ENCODE assay signal across 9 mouse cellular contexts in the genomic region with DNA sequence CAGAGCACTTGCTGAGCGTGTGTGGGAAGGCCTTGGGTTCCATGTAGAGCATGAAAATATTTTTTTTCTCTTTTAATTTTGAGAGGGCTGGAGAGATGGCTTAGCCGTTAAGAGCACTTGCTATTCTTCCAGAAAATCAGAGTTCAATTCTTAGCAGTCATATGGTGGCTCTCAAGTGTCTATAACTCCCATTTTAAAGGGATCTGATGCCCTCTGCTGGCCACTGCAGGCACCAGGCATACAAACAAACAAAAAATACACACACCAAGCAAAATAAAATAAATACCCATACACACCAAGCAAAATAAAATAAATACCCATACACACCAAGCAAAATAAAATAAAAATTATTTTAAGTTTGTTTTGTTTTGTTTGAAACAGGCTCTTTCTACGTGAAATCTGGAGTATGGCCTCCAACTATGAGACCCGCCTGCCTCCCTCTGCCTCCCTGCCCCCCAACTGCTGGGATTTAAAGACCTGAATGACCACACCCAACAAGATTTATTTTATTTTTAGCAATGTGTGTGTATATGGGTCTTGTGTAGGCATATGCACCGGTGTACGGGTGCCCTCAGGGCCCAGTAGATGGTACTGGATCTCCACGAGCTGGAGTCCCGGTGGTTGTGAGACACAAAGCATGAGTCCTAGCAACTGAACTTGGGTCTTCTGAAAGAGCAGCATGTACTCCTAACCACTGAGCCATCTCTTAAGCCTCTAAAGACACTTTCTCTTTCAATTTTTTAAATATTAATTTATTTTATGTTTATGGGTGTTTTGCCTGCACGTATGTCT. TPM values are rescaled to one million over a fixed set of nuclear protein-coding genes. Genes with fewer than 3 reads are reported as not detected.
DNase-seq lines count a peak whose midpoint lies in the region; ATAC-seq and TF ChIP-seq lines count a peak whose summit lies in the region.
"Had no signal": no experiment of that assay in that cellular context is flagged by ENCODE, and none has a peak within 500 bp of the region (broad histone marks: within the 10 kb centered on the region; RNA-seq: fewer than 3 reads in every experiment).

No protein-coding gene starts in this region.

- in situ Hi-C loops in CH12.LX (cut with MboI; ENCODE audit: low pct_ligation_motif_present, low pct_unique_long_range_greater_than_20kb, low sequenced_read_pairs): loop anchor here (5.0 kb wide), 2 partner anchors 32 to 82 kb away; no protein-coding TSS in a partner anchor
- in situ Hi-C loops in Patski (cut with MboI; ENCODE audit: low pct_unique_long_range_greater_than_20kb): loop anchor here (5.0 to 10.0 kb wide), 2 partner anchors 32 to 85 kb away; no protein-coding TSS in a partner anchor

- H3K4me2 ChIP-seq in kidney, embryonic 15.5 days: no peak overlapping the region
- no peak overlapping the region for H3K4me2 ChIP-seq in CH12.LX (ENCODE audit: insufficient read depth, low read depth, poor library complexity, severe bottlenecking)
- no peak overlapping the region for H3K4me2 ChIP-seq in neural tube, embryonic 15.5 days

- TF ChIP-seq EP300 in CH12.LX (IDR thresholded peaks at IDR 0.05; ENCODE audit: low read length): no peak

- ATAC-seq in kidney, embryonic 15.5 days (replicated peaks; ENCODE audit: low FRiP score): no peak; the same call in 1 of the 2 replicates
- no peak for ATAC-seq in Patski
- ATAC-seq in neural tube, embryonic 15.5 days (ENCODE audit: low FRiP score): peak; percentile 57; the same call in 1 of the 2 replicates

- dilution Hi-C loops in CH12.LX (cut with MboI; ENCODE audit: extremely low pct_ligation_motif_present, extremely low pct_unique_long_range_greater_than_20kb, low sequenced_read_pairs): no loop called here

- no peak for TF ChIP-seq POLR2A in kidney, adult 2 months (IDR thresholded peaks at IDR 0.05; ENCODE audit: low read depth, low read length)
- TF ChIP-seq POLR2A in CH12.LX (IDR thresholded peaks at IDR 0.05; ENCODE audit: low read depth, low read length): no peak
- no peak for TF ChIP-seq POLR2A in liver, adult 2 months (IDR thresholded peaks at IDR 0.05; ENCODE audit: extremely low read depth, insufficient read depth, low read length)

- peak; percentile 71 for TF ChIP-seq CTCF in kidney, adult 2 months (conservative IDR thresholded peaks at IDR 0.05; ENCODE audit: insufficient read depth, insufficient read length, low read depth, low read length)
- peak; percentile 46 to 92; a peak in 3 of 4 replicates for TF ChIP-seq CTCF in CH12.LX (conservative IDR thresholded peaks at IDR 0.05 in 1 of 2, IDR thresholded peaks at IDR 0.05 in 1 of 2; ENCODE audit: low read depth in 2 of 2, low read length in 2 of 2)
- TF ChIP-seq CTCF in Patski (IDR thresholded peaks at IDR 0.05): peak; percentile 80
- peak; percentile 70 for TF ChIP-seq CTCF in liver, adult 2 months (IDR thresholded peaks at IDR 0.05; ENCODE audit: low read depth, low read length)

- H3K36me3 ChIP-seq in kidney, adult 2 months (ENCODE audit: control insufficient read depth, insufficient read depth, low read length): no peaks in the 10 kb centered on the region
- H3K36me3 ChIP-seq in kidney, embryonic 15.5 days: no peaks in the 10 kb centered on the region
- H3K36me3 ChIP-seq in CH12.LX (replicated peaks in 1 of 2; ENCODE audit: control insufficient read depth in 1 of 2, insufficient read depth in 1 of 2, low read length in 1 of 2): no peaks in the 10 kb centered on the region
- no peaks in the 10 kb centered on the region for H3K36me3 ChIP-seq in embryonic facial prominence, embryonic 10.5 days (replicated peaks)
- H3K36me3 ChIP-seq in liver, adult 2 months (ENCODE audit: control insufficient read depth, insufficient read depth, low read length): no peaks in the 10 kb centered on the region
- H3K36me3 ChIP-seq in neural tube, embryonic 15.5 days: no peaks in the 10 kb centered on the region
- H3K36me3 ChIP-seq: lung, embryonic 15.5 days had no signal

- CTCF ChIA-PET in Patski (lab: Charles Lee): interaction anchor here (1.4 kb wide), 1 partner anchor 20 kb away, joined by 3 read pairs; no protein-coding TSS in a partner anchor

- H3K79me2 ChIP-seq in CH12.LX (replicated peaks; ENCODE audit: control insufficient read depth, extremely low read depth, insufficient read depth, poor library complexity, severe bottlenecking): no peaks in the 10 kb centered on the region
- no peaks in the 10 kb centered on the region for H3K79me2 ChIP-seq in liver, adult 2 months (ENCODE audit: control insufficient read depth, insufficient read depth, low read length)

- H3K27ac ChIP-seq in kidney, adult 2 months (ENCODE audit: insufficient read depth, low read depth, low read length): no peak overlapping the region
- no peak overlapping the region for H3K27ac ChIP-seq in kidney, embryonic 15.5 days
- no peak overlapping the region for H3K27ac ChIP-seq in CH12.LX (ENCODE audit: insufficient read depth, low read depth)
- H3K27ac ChIP-seq in embryonic facial prominence, embryonic 10.5 days (replicated peaks): no peak overlapping the region
- peak overlapping the region; percentile 74 for H3K27ac ChIP-seq in liver, adult 2 months (replicated peaks; ENCODE audit: insufficient read depth, low read depth, low read length)
- no peak overlapping the region for H3K27ac ChIP-seq in neural tube, embryonic 15.5 days (replicated peaks)
- H3K27ac ChIP-seq: lung, embryonic 15.5 days had no signal

- DNase-seq in kidney, adult 2 months: peak; percentile 67
- DNase-seq in CH12.LX (ENCODE audit: extremely low read depth) (peak; percentile 62), Patski (ENCODE audit: low read depth, low spot score) (no peak)
- DNase-seq in embryonic facial prominence, embryonic 10.5 days (ENCODE audit: low spot score): peak; percentile 64
- peak; percentile 70 for DNase-seq in liver, adult 2 months (ENCODE audit: extremely low read depth, low read depth, low spot score)
- DNase-seq in frontal cortex, postnatal 10 days (ENCODE audit: low spot score in 2 of 2): no peak

- no peak overlapping the region for H3K9ac ChIP-seq in kidney, embryonic 15.5 days
- H3K9ac ChIP-seq in CH12.LX (ENCODE audit: insufficient read depth, low read depth): no peak overlapping the region
- peak overlapping the region; percentile 53 for H3K9ac ChIP-seq in liver, adult 2 months (ENCODE audit: low read depth, low read length)
- H3K9ac ChIP-seq in neural tube, embryonic 15.5 days (replicated peaks): no peak overlapping the region
- H3K9ac ChIP-seq: lung, embryonic 15.5 days had no signal

- H3K4me3 ChIP-seq in kidney, adult 2 months (ENCODE audit: insufficient read depth, low read depth, low read length): no peak overlapping the region
- no peak overlapping the region for H3K4me3 ChIP-seq in kidney, embryonic 15.5 days (replicated peaks)
- H3K4me3 ChIP-seq in CH12.LX (replicated peaks in 1 of 3; ENCODE audit: low read depth in 2 of 3, low read length in 2 of 3, poor library complexity in 1 of 3): no peak overlapping the region
- H3K4me3 ChIP-seq in embryonic facial prominence, embryonic 10.5 days: no peak overlapping the region
- H3K4me3 ChIP-seq in liver, adult 2 months (ENCODE audit: insufficient read depth, low read depth, low read length): peak overlapping the region; percentile 44; the same call in 1 of the 2 replicates
- no peak overlapping the region for H3K4me3 ChIP-seq in neural tube, embryonic 15.5 days (replicated peaks)

- H3K9me3 ChIP-seq in kidney, embryonic 15.5 days (replicated peaks): no peaks in the 10 kb centered on the region
- no peaks in the 10 kb centered on the region for H3K9me3 ChIP-seq in CH12.LX (replicated peaks; ENCODE audit: low read length)
- no peaks in the 10 kb centered on the region for H3K9me3 ChIP-seq in embryonic facial prominence, embryonic 10.5 days
- no peaks in the 10 kb centered on the region for H3K9me3 ChIP-seq in neural tube, embryonic 15.5 days (replicated peaks)
- H3K9me3 ChIP-seq: lung, embryonic 15.5 days had no signal

- peaks cover 3% of the 10 kb centered on the region; the same call in 1 of the 2 replicates for H3K4me1 ChIP-seq in kidney, adult 2 months (ENCODE audit: control insufficient read depth, insufficient read depth, low read length)
- peaks cover 12% of the 10 kb centered on the region for H3K4me1 ChIP-seq in kidney, embryonic 15.5 days
- H3K4me1 ChIP-seq in CH12.LX (ENCODE audit: control insufficient read depth in 1 of 2, insufficient read depth in 2 of 2): no peaks in the 10 kb centered on the region
- H3K4me1 ChIP-seq in embryonic facial prominence, embryonic 10.5 days: peaks cover 15% of the 10 kb centered on the region
- peaks cover 12% of the 10 kb centered on the region for H3K4me1 ChIP-seq in liver, adult 2 months (ENCODE audit: control insufficient read depth, insufficient read depth, low read length)
- peaks cover 4% of the 10 kb centered on the region; the same call in 1 of the 2 replicates for H3K4me1 ChIP-seq in neural tube, embryonic 15.5 days

- WGBS in kidney, adult 2 months: 66% methylated on average over 9 of the region's 9 CpGs
- 75% methylated on average over 9 of the region's 9 CpGs for WGBS in kidney, embryonic 15.5 days
- WGBS in embryonic facial prominence, embryonic 10.5 days: 73% methylated on average over 9 of the region's 9 CpGs
- 33% methylated on average over 9 of the region's 9 CpGs for WGBS in liver, adult 2 months
- WGBS in neural tube, embryonic 15.5 days: 73% methylated on average over 9 of the region's 9 CpGs

- POLR2A ChIA-PET in Patski (lab: Charles Lee): no interaction called here

- TF ChIP-seq RAD21 in CH12.LX (IDR thresholded peaks at IDR 0.05; ENCODE audit: low read depth, low read length): peak; percentile 82

- H3K27me3 ChIP-seq in kidney, adult 2 months (replicated peaks; ENCODE audit: control insufficient read depth, insufficient read depth, low read length): no peaks in the 10 kb centered on the region
- H3K27me3 ChIP-seq in kidney, embryonic 15.5 days: no peaks in the 10 kb centered on the region
- H3K27me3 ChIP-seq in CH12.LX (replicated peaks) (no peaks in the 10 kb centered on the region), Patski (no peaks in the 10 kb centered on the region)
- H3K27me3 ChIP-seq in embryonic facial prominence, embryonic 10.5 days (replicated peaks; ENCODE audit: low read depth, poor library complexity, severe bottlenecking): peaks cover 8% of the 10 kb centered on the region; the same call in 1 of the 2 replicates
- H3K27me3 ChIP-seq in liver, adult 2 months (ENCODE audit: control insufficient read depth, insufficient read depth, low read length): no peaks in the 10 kb centered on the region
- H3K27me3 ChIP-seq in neural tube, embryonic 15.5 days (replicated peaks): no peaks in the 10 kb centered on the region
- H3K27me3 ChIP-seq: lung, embryonic 15.5 days had no signal

RNA-seq across cellular contexts. Expression of gene Eno1, which starts 16.8 kb away (rescaled TPM):
- polyA plus RNA-seq in kidney, adult 2 months (2012; rRNA removed): 630 and 636 TPM in 2 replicates
- polyA plus RNA-seq in kidney, embryonic 15.5 days (2015; fragmentation: Nextera tagmentation; extraction: Ambion mirVana): 1,865 and 1,947 TPM in 2 replicates
- total RNA-seq in CH12.LX (2012; rRNA removed) (1,210 and 1,985 TPM in 2 replicates), CH12.LX (2014; rRNA removed) (903 and 1,109 TPM in 2 replicates)
- polyA plus RNA-seq in CH12.LX (2012; ENCODE audit: insufficient read length, low read depth) (1,272 and 1,619 TPM in 2 replicates), Patski (2021) (47.1 TPM)
- polyA plus RNA-seq in embryonic facial prominence, embryonic 10.5 days (2016; fragmentation: Nextera tagmentation; extraction: Ambion mirVana): 3,458 and 4,025 TPM in 2 replicates
- total RNA-seq in liver, adult 2 months (2014; rRNA removed): 386 and 392 TPM in 2 replicates
- polyA plus RNA-seq in liver, adult 2 months (2012; rRNA removed): 283 and 350 TPM in 2 replicates
- 1,173 and 1,202 TPM in 2 replicates for polyA plus RNA-seq in neural tube, embryonic 15.5 days (2015; fragmentation: Nextera tagmentation; extraction: Ambion mirVana)

RNA-seq across cellular contexts. Expression of gene Car6, which starts 18.6 kb away (rescaled TPM):
- not detected in 2 replicates for polyA plus RNA-seq in kidney, adult 2 months (2012; rRNA removed)
- polyA plus RNA-seq in kidney, embryonic 15.5 days (2015; fragmentation: Nextera tagmentation; extraction: Ambion mirVana): not detected in 2 replicates
- total RNA-seq in CH12.LX (2012; rRNA removed) (not detected in 2 replicates), CH12.LX (2014; rRNA removed) (not detected in 2 replicates)
- polyA plus RNA-seq in CH12.LX (2012; ENCODE audit: insufficient read length, low read depth) (not detected in 2 replicates), Patski (2021) (not detected)
- 0.27 TPM in 1 of 2 replicates, not detected in the other for polyA plus RNA-seq in embryonic facial prominence, embryonic 10.5 days (2016; fragmentation: Nextera tagmentation; extraction: Ambion mirVana)
- total RNA-seq in liver, adult 2 months (2014; rRNA removed): not detected in 2 replicates
- polyA plus RNA-seq in liver, adult 2 months (2012; rRNA removed): not detected in 2 replicates
- not detected in 2 replicates for polyA plus RNA-seq in neural tube, embryonic 15.5 days (2015; fragmentation: Nextera tagmentation; extraction: Ambion mirVana)
- polyA plus RNA-seq: lung, embryonic 15.5 days had no signal

Comparison
In these comparisons a context has a peak if more than half of its experiments do, and no peak if none do; other contexts are left out.
1. DNase-seq: peak in kidney, adult 2 months (single experiment), CH12.LX (single experiment), embryonic facial prominence, embryonic 10.5 days (single experiment) and liver, adult 2 months (single experiment); none in Patski (single experiment) and frontal cortex, postnatal 10 days (0 of 2).
2. Peak in every context shown above with its lines, with median percentiles within 50 percentile points of each other: CTCF ChIP-seq.